28 mouse cellular contexts compared by ENCODE assay signal in genomic region chr5:87458810-87459209, GRCm38 (mm10). TPM values are rescaled to one million over a fixed set of nuclear protein-coding genes. Genes with fewer than 3 reads are reported as not detected.
DNase-seq lines count a peak whose midpoint lies in the region; ATAC-seq and TF ChIP-seq lines count a peak whose summit lies in the region.
"Had no signal": no experiment of that assay in that cellular context is flagged by ENCODE, and none has a peak within 500 bp of the region (broad histone marks: within the 10 kb centered on the region; RNA-seq: fewer than 3 reads in every experiment).

No protein-coding gene starts in this region.

- H3K36me3 ChIP-seq in forebrain, embryonic 11.5 days (ENCODE audit: control insufficient read depth, insufficient read depth, low read length): no peaks in the 10 kb centered on the region
- no peaks in the 10 kb centered on the region for H3K36me3 ChIP-seq in forebrain, embryonic 16.5 days (ENCODE audit: control insufficient read depth, insufficient read depth)
- H3K36me3 ChIP-seq in forebrain, embryonic 14.5 days (ENCODE audit: control insufficient read depth, insufficient read depth, low read length): no peaks in the 10 kb centered on the region
- H3K36me3 ChIP-seq in forebrain, embryonic 15.5 days: no peaks in the 10 kb centered on the region
- H3K36me3 ChIP-seq in midbrain, embryonic 12.5 days: no peaks in the 10 kb centered on the region
- no peaks in the 10 kb centered on the region for H3K36me3 ChIP-seq in midbrain, embryonic 13.5 days
- no peaks in the 10 kb centered on the region for H3K36me3 ChIP-seq in liver, postnatal 0 days (replicated peaks; ENCODE audit: insufficient read depth, low read length)
- H3K36me3 ChIP-seq: embryonic facial prominence, embryonic 13.5 days; embryonic facial prominence, embryonic 15.5 days; forebrain, embryonic 10.5 days had no signal

- H3K4me2 ChIP-seq in forebrain, embryonic 11.5 days (ENCODE audit: low read depth, low read length, severe bottlenecking): no peak overlapping the region
- no peak overlapping the region for H3K4me2 ChIP-seq in forebrain, embryonic 16.5 days (ENCODE audit: low read length)
- H3K4me2 ChIP-seq in forebrain, embryonic 14.5 days (ENCODE audit: low read length): no peak overlapping the region
- no peak overlapping the region for H3K4me2 ChIP-seq in forebrain, embryonic 15.5 days (replicated peaks)
- H3K4me2 ChIP-seq in midbrain, embryonic 12.5 days (replicated peaks): no peak overlapping the region
- H3K4me2 ChIP-seq in midbrain, embryonic 13.5 days (replicated peaks): no peak overlapping the region
- no peak overlapping the region for H3K4me2 ChIP-seq in liver, postnatal 0 days (ENCODE audit: low read depth, low read length)
- H3K4me2 ChIP-seq: embryonic facial prominence, embryonic 13.5 days; embryonic facial prominence, embryonic 15.5 days had no signal

- H3K4me3 ChIP-seq in forebrain, embryonic 11.5 days (ENCODE audit: low read depth, low read length): no peak overlapping the region
- H3K4me3 ChIP-seq in forebrain, embryonic 16.5 days (replicated peaks; ENCODE audit: low read length): no peak overlapping the region
- no peak overlapping the region for H3K4me3 ChIP-seq in forebrain, embryonic 14.5 days (ENCODE audit: low read depth, low read length)
- no peak overlapping the region for H3K4me3 ChIP-seq in forebrain, embryonic 15.5 days
- no peak overlapping the region for H3K4me3 ChIP-seq in midbrain, embryonic 12.5 days
- H3K4me3 ChIP-seq in midbrain, embryonic 13.5 days (replicated peaks): no peak overlapping the region
- no peak overlapping the region for H3K4me3 ChIP-seq in liver, postnatal 0 days (ENCODE audit: low read depth, low read length)
- H3K4me3 ChIP-seq: embryonic facial prominence, embryonic 13.5 days; embryonic facial prominence, embryonic 15.5 days; erythroblast, embryonic 14.5 days; forebrain, embryonic 10.5 days had no signal

- no peaks in the 10 kb centered on the region for H3K9me3 ChIP-seq in forebrain, embryonic 11.5 days (ENCODE audit: control insufficient read depth, low read length)
- no peaks in the 10 kb centered on the region for H3K9me3 ChIP-seq in forebrain, embryonic 16.5 days (ENCODE audit: control insufficient read depth, low read length)
- no peaks in the 10 kb centered on the region for H3K9me3 ChIP-seq in forebrain, embryonic 14.5 days (replicated peaks; ENCODE audit: control insufficient read depth, low read length)
- H3K9me3 ChIP-seq in forebrain, embryonic 15.5 days: no peaks in the 10 kb centered on the region
- H3K9me3 ChIP-seq in midbrain, embryonic 12.5 days: no peaks in the 10 kb centered on the region
- no peaks in the 10 kb centered on the region for H3K9me3 ChIP-seq in midbrain, embryonic 13.5 days
- H3K9me3 ChIP-seq in liver, postnatal 0 days (ENCODE audit: low read length): no peaks in the 10 kb centered on the region
- H3K9me3 ChIP-seq: embryonic facial prominence, embryonic 13.5 days; embryonic facial prominence, embryonic 15.5 days; forebrain, embryonic 10.5 days had no signal

- no peak overlapping the region for H3K27ac ChIP-seq in forebrain, embryonic 11.5 days (ENCODE audit: low read depth, low read length)
- no peak overlapping the region for H3K27ac ChIP-seq in forebrain, embryonic 16.5 days (ENCODE audit: low read length)
- H3K27ac ChIP-seq in forebrain, embryonic 14.5 days (ENCODE audit: low read depth, low read length): no peak overlapping the region
- no peak overlapping the region for H3K27ac ChIP-seq in forebrain, embryonic 15.5 days (replicated peaks)
- H3K27ac ChIP-seq in midbrain, embryonic 12.5 days (replicated peaks): no peak overlapping the region
- no peak overlapping the region for H3K27ac ChIP-seq in midbrain, embryonic 13.5 days
- no peak overlapping the region for H3K27ac ChIP-seq in liver, postnatal 0 days (ENCODE audit: low read depth)
- H3K27ac ChIP-seq: embryonic facial prominence, embryonic 13.5 days; embryonic facial prominence, embryonic 15.5 days; forebrain, embryonic 10.5 days had no signal

- TF ChIP-seq CTCF in brain, embryonic 14.5 days (IDR thresholded peaks at IDR 0.05; ENCODE audit: borderline replicate concordance, extremely low read depth, insufficient read depth, insufficient read length): no peak
- no peak for TF ChIP-seq CTCF in liver, postnatal 0 days (IDR thresholded peaks at IDR 0.05; ENCODE audit: low read depth)

- peak; percentile 63; the same call in 1 of the 2 replicates for ATAC-seq in forebrain, embryonic 11.5 days (replicated peaks; ENCODE audit: low FRiP score)
- ATAC-seq in forebrain, embryonic 16.5 days: no peak
- no peak for ATAC-seq in forebrain, embryonic 14.5 days
- ATAC-seq in forebrain, embryonic 15.5 days (replicated peaks): no peak
- ATAC-seq in midbrain, embryonic 12.5 days (ENCODE audit: low FRiP score, low read depth): 0 out of 2 replicates have a peak, but pooled peaks have one; percentile 54
- no peak for ATAC-seq in midbrain, embryonic 13.5 days
- ATAC-seq in liver, postnatal 0 days: no peak
- ATAC-seq: CD4-positive, CD25-positive, alpha-beta regulatory T cell, adult 4 months; Patski had no signal

- H3K27me3 ChIP-seq in forebrain, embryonic 11.5 days (ENCODE audit: control insufficient read depth, insufficient read depth, low read length): no peaks in the 10 kb centered on the region
- H3K27me3 ChIP-seq in forebrain, embryonic 16.5 days (replicated peaks; ENCODE audit: control insufficient read depth, insufficient read depth, low read length): no peaks in the 10 kb centered on the region
- no peaks in the 10 kb centered on the region for H3K27me3 ChIP-seq in forebrain, embryonic 14.5 days (replicated peaks; ENCODE audit: control insufficient read depth, insufficient read depth, low read length)
- no peaks in the 10 kb centered on the region for H3K27me3 ChIP-seq in forebrain, embryonic 15.5 days
- H3K27me3 ChIP-seq in midbrain, embryonic 12.5 days: no peaks in the 10 kb centered on the region
- H3K27me3 ChIP-seq in midbrain, embryonic 13.5 days: no peaks in the 10 kb centered on the region
- H3K27me3 ChIP-seq in liver, postnatal 0 days (ENCODE audit: insufficient read depth, low read length): no peaks in the 10 kb centered on the region
- H3K27me3 ChIP-seq: CH12.LX; embryonic facial prominence, embryonic 13.5 days; embryonic facial prominence, embryonic 15.5 days; Patski had no signal

- no peaks in the 10 kb centered on the region for H3K4me1 ChIP-seq in forebrain, embryonic 11.5 days (replicated peaks; ENCODE audit: control insufficient read depth, insufficient read depth, low read length)
- no peaks in the 10 kb centered on the region for H3K4me1 ChIP-seq in forebrain, embryonic 16.5 days (replicated peaks; ENCODE audit: control insufficient read depth, insufficient read depth, low read length)
- H3K4me1 ChIP-seq in forebrain, embryonic 14.5 days (ENCODE audit: control insufficient read depth, insufficient read depth, low read length): no peaks in the 10 kb centered on the region
- no peaks in the 10 kb centered on the region for H3K4me1 ChIP-seq in forebrain, embryonic 15.5 days
- no peaks in the 10 kb centered on the region for H3K4me1 ChIP-seq in midbrain, embryonic 12.5 days
- H3K4me1 ChIP-seq in midbrain, embryonic 13.5 days (replicated peaks): no peaks in the 10 kb centered on the region
- H3K4me1 ChIP-seq in liver, postnatal 0 days (ENCODE audit: insufficient read depth): no peaks in the 10 kb centered on the region
- H3K4me1 ChIP-seq: embryonic facial prominence, embryonic 13.5 days; embryonic facial prominence, embryonic 15.5 days; forebrain, embryonic 10.5 days had no signal

- no peak for TF ChIP-seq EP300 in liver, postnatal 0 days (IDR thresholded peaks at IDR 0.05; ENCODE audit: low read depth)

- DNase-seq in forebrain, embryonic 11.5 days (ENCODE audit: low spot score): no peak
- peak; percentile 1 for DNase-seq in forebrain, embryonic 14.5 days (ENCODE audit: low spot score)
- peak; percentile 20 for DNase-seq in brain, embryonic 14.5 days (ENCODE audit: low read depth)
- no peak for DNase-seq in liver, postnatal 0 days
- DNase-seq: adrenal gland, adult 2 months; adrenal gland, postnatal 10 days; adrenal gland, postnatal 36 days; B cell, adult 2 months; cerebellum, adult 11 months; cerebellum, adult 18-20 months; cerebellum, adult 8-10 months; cerebellum, adult 9-11 months; cerebellum, postnatal 14 days; cerebellum, postnatal 36 days; embryo, embryonic 11 days had no signal

- no peak for TF ChIP-seq POLR2A in brain, embryonic 14.5 days (IDR thresholded peaks at IDR 0.05; ENCODE audit: borderline replicate concordance, extremely low read depth, insufficient read depth, insufficient read length, poor library complexity, severe bottlenecking)

- H3K9ac ChIP-seq in forebrain, embryonic 11.5 days (ENCODE audit: low read length): no peak overlapping the region
- H3K9ac ChIP-seq in forebrain, embryonic 16.5 days (replicated peaks; ENCODE audit: low read depth, low read length): no peak overlapping the region
- no peak overlapping the region for H3K9ac ChIP-seq in forebrain, embryonic 14.5 days (ENCODE audit: low read length)
- no peak overlapping the region for H3K9ac ChIP-seq in forebrain, embryonic 15.5 days (replicated peaks)
- H3K9ac ChIP-seq in midbrain, embryonic 12.5 days (replicated peaks): no peak overlapping the region
- no peak overlapping the region for H3K9ac ChIP-seq in midbrain, embryonic 13.5 days (replicated peaks)
- H3K9ac ChIP-seq in liver, postnatal 0 days (replicated peaks): no peak overlapping the region
- H3K9ac ChIP-seq: embryonic facial prominence, embryonic 13.5 days; embryonic facial prominence, embryonic 15.5 days had no signal

- WGBS in forebrain, embryonic 11.5 days: 17% methylated on average over 1 of the region's 1 CpGs
- WGBS in forebrain, embryonic 16.5 days: 4% methylated on average over 1 of the region's 1 CpGs
- 2% methylated on average over 1 of the region's 1 CpGs for WGBS in forebrain, embryonic 14.5 days
- WGBS in forebrain, embryonic 15.5 days: 5% methylated on average over 1 of the region's 1 CpGs
- 25% methylated on average over 1 of the region's 1 CpGs for WGBS in midbrain, embryonic 12.5 days
- WGBS in midbrain, embryonic 13.5 days: 7% methylated on average over 1 of the region's 1 CpGs
- WGBS in liver, postnatal 0 days (ENCODE audit: insufficient replicate concordance): 60% methylated on average over 1 of the region's 1 CpGs

RNA-seq across cellular contexts. Expression of gene Ugt2a2, which starts 23.2 kb away (rescaled TPM):
- not detected in 2 replicates for polyA plus RNA-seq in forebrain, embryonic 11.5 days (2014; fragmentation: Nextera tagmentation; extraction: Ambion mirVana)
- 0.30 and 0.52 TPM in 2 replicates for polyA plus RNA-seq in forebrain, embryonic 16.5 days (2015; fragmentation: Nextera tagmentation; extraction: Ambion mirVana)
- polyA plus RNA-seq in forebrain, embryonic 14.5 days (2014; fragmentation: Nextera tagmentation; extraction: Ambion mirVana): not detected in 2 replicates
- not detected in 2 replicates for polyA plus RNA-seq in forebrain, embryonic 15.5 days (2015; fragmentation: Nextera tagmentation; extraction: Ambion mirVana)
- not detected in 2 replicates for polyA plus RNA-seq in midbrain, embryonic 12.5 days (2016; fragmentation: Nextera tagmentation; extraction: Ambion mirVana)
- not detected in 2 replicates for polyA plus RNA-seq in midbrain, embryonic 13.5 days (2015; fragmentation: Nextera tagmentation; extraction: Ambion mirVana)
- polyA plus RNA-seq in brain, embryonic 14.5 days (2012; rRNA removed): not detected in 2 replicates
- not detected in 2 replicates for polyA plus RNA-seq in liver, postnatal 0 days (2015; fragmentation: Nextera tagmentation; extraction: Ambion mirVana)
- polyA plus RNA-seq: adrenal gland, adult 2 months; CD4-positive, CD25-positive, alpha-beta regulatory T cell, adult 4 months; embryonic facial prominence, embryonic 11.5 days; erythroblast, embryonic 14.5 days; forebrain, embryonic 10.5 days; frontal cortex, adult 2 months; Patski had no signal

RNA-seq across cellular contexts. Expression of gene Gm43638, which starts 27.8 kb away (rescaled TPM):
- not detected in 2 replicates for polyA plus RNA-seq in forebrain, embryonic 11.5 days (2014; fragmentation: Nextera tagmentation; extraction: Ambion mirVana)
- not detected in 2 replicates for polyA plus RNA-seq in forebrain, embryonic 16.5 days (2015; fragmentation: Nextera tagmentation; extraction: Ambion mirVana)
- polyA plus RNA-seq in forebrain, embryonic 14.5 days (2014; fragmentation: Nextera tagmentation; extraction: Ambion mirVana): not detected in 2 replicates
- polyA plus RNA-seq in forebrain, embryonic 15.5 days (2015; fragmentation: Nextera tagmentation; extraction: Ambion mirVana): not detected in 2 replicates
- polyA plus RNA-seq in midbrain, embryonic 12.5 days (2016; fragmentation: Nextera tagmentation; extraction: Ambion mirVana): not detected in 2 replicates
- not detected in 2 replicates for polyA plus RNA-seq in midbrain, embryonic 13.5 days (2015; fragmentation: Nextera tagmentation; extraction: Ambion mirVana)
- polyA plus RNA-seq in brain, embryonic 14.5 days (2012; rRNA removed): not detected in 2 replicates
- not detected in 2 replicates for polyA plus RNA-seq in liver, postnatal 0 days (2015; fragmentation: Nextera tagmentation; extraction: Ambion mirVana)
- polyA plus RNA-seq: adrenal gland, adult 2 months; CD4-positive, CD25-positive, alpha-beta regulatory T cell, adult 4 months; embryonic facial prominence, embryonic 11.5 days; embryonic facial prominence, embryonic 13.5 days; erythroblast, embryonic 14.5 days; forebrain, embryonic 10.5 days; frontal cortex, adult 2 months; Patski had no signal

RNA-seq across cellular contexts. Expression of gene Ugt2a1, which starts 31.9 kb away (rescaled TPM):
- polyA plus RNA-seq in forebrain, embryonic 11.5 days (2014; fragmentation: Nextera tagmentation; extraction: Ambion mirVana): 0.31 and 0.59 TPM in 2 replicates
- 0.80 TPM in 1 of 2 replicates, not detected in the other for polyA plus RNA-seq in forebrain, embryonic 16.5 days (2015; fragmentation: Nextera tagmentation; extraction: Ambion mirVana)
- not detected in 2 replicates for polyA plus RNA-seq in forebrain, embryonic 14.5 days (2014; fragmentation: Nextera tagmentation; extraction: Ambion mirVana)
- not detected in 2 replicates for polyA plus RNA-seq in forebrain, embryonic 15.5 days (2015; fragmentation: Nextera tagmentation; extraction: Ambion mirVana)
- polyA plus RNA-seq in midbrain, embryonic 12.5 days (2016; fragmentation: Nextera tagmentation; extraction: Ambion mirVana): not detected in 2 replicates
- polyA plus RNA-seq in midbrain, embryonic 13.5 days (2015; fragmentation: Nextera tagmentation; extraction: Ambion mirVana): not detected in 2 replicates
- not detected in 2 replicates for polyA plus RNA-seq in brain, embryonic 14.5 days (2012; rRNA removed)
- polyA plus RNA-seq in liver, postnatal 0 days (2015; fragmentation: Nextera tagmentation; extraction: Ambion mirVana): not detected in 2 replicates
- polyA plus RNA-seq: adrenal gland, adult 2 months; CD4-positive, CD25-positive, alpha-beta regulatory T cell, adult 4 months; erythroblast, embryonic 14.5 days; forebrain, embryonic 10.5 days; Patski had no signal

RNA-seq across cellular contexts. Expression of gene Ugt2b38, which starts 34.8 kb away (rescaled TPM):
- not detected in 2 replicates for polyA plus RNA-seq in forebrain, embryonic 11.5 days (2014; fragmentation: Nextera tagmentation; extraction: Ambion mirVana)
- not detected in 2 replicates for polyA plus RNA-seq in forebrain, embryonic 16.5 days (2015; fragmentation: Nextera tagmentation; extraction: Ambion mirVana)
- polyA plus RNA-seq in forebrain, embryonic 14.5 days (2014; fragmentation: Nextera tagmentation; extraction: Ambion mirVana): not detected in 2 replicates
- not detected in 2 replicates for polyA plus RNA-seq in forebrain, embryonic 15.5 days (2015; fragmentation: Nextera tagmentation; extraction: Ambion mirVana)
- not detected in 2 replicates for polyA plus RNA-seq in midbrain, embryonic 12.5 days (2016; fragmentation: Nextera tagmentation; extraction: Ambion mirVana)
- not detected in 2 replicates for polyA plus RNA-seq in midbrain, embryonic 13.5 days (2015; fragmentation: Nextera tagmentation; extraction: Ambion mirVana)
- polyA plus RNA-seq in brain, embryonic 14.5 days (2012; rRNA removed): not detected in 2 replicates
- polyA plus RNA-seq in liver, postnatal 0 days (2015; fragmentation: Nextera tagmentation; extraction: Ambion mirVana): not detected in 2 replicates
- polyA plus RNA-seq: adrenal gland, adult 2 months; CD4-positive, CD25-positive, alpha-beta regulatory T cell, adult 4 months; embryonic facial prominence, embryonic 11.5 days; embryonic facial prominence, embryonic 13.5 days; embryonic facial prominence, embryonic 15.5 days; erythroblast, embryonic 14.5 days; forebrain, embryonic 10.5 days; frontal cortex, adult 2 months had no signal

Comparison
In these comparisons a context has a peak if more than half of its experiments do, and no peak if none do; other contexts are left out.
1. ATAC-seq: peak in forebrain, embryonic 11.5 days (single experiment) and midbrain, embryonic 12.5 days (single experiment); none in forebrain, embryonic 16.5 days (single experiment), forebrain, embryonic 14.5 days (single experiment), forebrain, embryonic 15.5 days (single experiment), midbrain, embryonic 13.5 days (single experiment) and liver, postnatal 0 days (single experiment).
2. DNase-seq: peak in forebrain, embryonic 14.5 days (single experiment) and brain, embryonic 14.5 days (single experiment); none in forebrain, embryonic 11.5 days (single experiment) and liver, postnatal 0 days (single experiment).